Mouse (Mus musculus) testis, adult 2 months (tissue): ENCODE results near the gene Krt80.

Experiments used
- CTCF ChIP-seq: fragments of 200-500 bp; IDR thresholded peaks from 2 replicates; pipeline ENCODE4 v1.5.1; 2012; ENCODE audit warnings: low read depth, mild to moderate bottlenecking, inconsistent platforms, low read length, moderate library complexity; ENCODE audit not compliant: control insufficient read depth, insufficient read depth, insufficient replicate concordance
- POLR2A ChIP-seq: fragments of 200-500 bp; IDR thresholded peaks from 2 replicates; pipeline ENCODE4 v1.6.1; 2012; ENCODE audit warnings: low read depth, mild to moderate bottlenecking, inconsistent platforms, low read length, moderate library complexity; ENCODE audit not compliant: control insufficient read depth

GRCm38 (mm10) chr15:101370101-101370911 lies at the start of gene Krt80:
- TF ChIP-seq POLR2A (no peak), CTCF (no peak)
